Mouse (Mus musculus) gonadal fat pad, adult 2 months (tissue): ENCODE results near the gene Gm5868. TPM values are rescaled to one million over a fixed set of nuclear protein-coding genes. Genes with fewer than 3 reads are reported as not detected.

Experiments
- polyA plus RNA-seq: library from polyadenylated mRNA; depleted of rRNA; stranded (reverse); fragments of >200 nt; gene quantifications from 2 replicates; pipeline ENCODE4 v1.2.3, GENCODE M21; 2012; rRNA removed

Gene Gm5868
- polyA plus RNA-seq, 1 experiment, result not detected

Other genes starting within 250 kb of the Gm5868 start
- 0.50 and 0.63 TPM in 2 replicates for gene Corin, start 83.1 kb downstream of the Gm5868 start, polyA plus RNA-seq
- 7.6 and 8.3 TPM in 2 replicates for gene Nfxl1, start 27.9 kb downstream of the Gm5868 start, polyA plus RNA-seq
- gene Zar1, start 6.3 kb downstream of the Gm5868 start, polyA plus RNA-seq, result 0.08 TPM in 1 of 2 replicates, not detected in the other
- gene Cnga1, start 56.7 kb upstream of the Gm5868 start, polyA plus RNA-seq, result not detected in 2 replicates
- gene Nipal1, start 60.2 kb upstream of the Gm5868 start, polyA plus RNA-seq, result 0.30 and 0.94 TPM in 2 replicates
- gene Txk, start 165.2 kb upstream of the Gm5868 start, polyA plus RNA-seq, result 0.20 and 0.33 TPM in 2 replicates